Mouse (Mus musculus): ENCODE measurements around the gene Afg1l.

DNA sequence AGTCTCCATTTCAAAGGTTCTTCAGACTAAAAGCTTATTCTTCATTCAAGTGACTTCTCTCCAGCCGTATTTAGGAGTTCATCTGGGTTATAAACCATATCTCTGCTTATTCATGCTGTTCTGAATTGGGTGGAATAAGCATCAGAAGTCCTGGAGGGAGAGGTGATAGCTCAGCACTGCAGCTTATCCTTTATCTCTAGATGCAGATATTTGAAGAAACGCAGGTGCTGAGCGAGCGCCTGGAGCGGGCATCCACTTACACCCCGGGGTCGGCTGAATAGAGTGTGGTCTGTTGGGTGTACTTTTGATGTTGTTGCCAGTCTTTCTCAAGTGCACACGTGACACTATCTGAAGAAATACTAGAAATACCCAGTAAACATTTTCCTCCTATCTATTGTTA is 40.0 kb upstream of the Afg1l start:
- no peak for TF ChIP-seq CTCF (IDR thresholded peaks at IDR 0.05; ENCODE audit: control insufficient read depth, insufficient read depth, insufficient replicate concordance, low read depth, low read length)
- TF ChIP-seq POLR2A (IDR thresholded peaks at IDR 0.05; ENCODE audit: control insufficient read depth, low read depth, low read length), result no peak

Measured in testis, adult 2 months (tissue).